Mouse (Mus musculus) 416B (cell line): ENCODE measurements at regions not wholly inside any gene's neighbourhood (a gene's known extent, or its start where the extent isn't known, plus 50 kb on each side); places are given as distances from the start of the nearest gene placed in this dataset.

ENCODE experiments used
- DNase-seq: peaks from one replicate; pipeline ENCODE4 v3.0.0; 2011; ENCODE audit warnings: low read depth

GRCm38 (mm10) chr8:43956500-43956899, 246.7 kb upstream of the Adam34 start:
- no peak for DNase-seq

- no peak for DNase-seq
These were observed 239.6 kb upstream of the Adam34 start for GRCm38 (mm10) chr8:43949224-43950021.

GRCm38 (mm10) chr8:43948807-43949206, 239.0 kb upstream of the Adam34 start:
- no peak for DNase-seq

- DNase-seq = peak; percentile 6
These were observed 221.9 kb upstream of the Adam34 start for GRCm38 (mm10) chr8:43931727-43932126.

DNA sequence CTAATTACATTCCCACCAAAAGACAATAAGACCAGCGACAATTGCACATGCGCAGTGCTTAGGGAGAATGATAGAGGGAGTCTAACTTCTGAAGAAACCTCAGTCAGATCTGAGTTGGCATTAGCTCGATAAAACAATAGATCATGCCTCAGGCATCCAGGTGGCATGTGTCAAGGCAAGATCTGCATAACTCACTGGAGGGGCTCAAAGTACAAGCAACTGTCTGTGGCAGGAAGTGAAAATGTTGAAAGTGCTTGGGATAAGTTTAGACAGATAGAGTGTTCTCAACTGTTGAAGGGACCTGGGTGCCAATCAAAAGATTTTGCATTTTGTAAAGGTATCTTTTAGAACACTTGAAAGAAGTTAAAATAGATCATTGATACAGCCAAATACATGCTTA, 213.1 kb upstream of the Adam34 start:
- DNase-seq = no peak

DNA sequence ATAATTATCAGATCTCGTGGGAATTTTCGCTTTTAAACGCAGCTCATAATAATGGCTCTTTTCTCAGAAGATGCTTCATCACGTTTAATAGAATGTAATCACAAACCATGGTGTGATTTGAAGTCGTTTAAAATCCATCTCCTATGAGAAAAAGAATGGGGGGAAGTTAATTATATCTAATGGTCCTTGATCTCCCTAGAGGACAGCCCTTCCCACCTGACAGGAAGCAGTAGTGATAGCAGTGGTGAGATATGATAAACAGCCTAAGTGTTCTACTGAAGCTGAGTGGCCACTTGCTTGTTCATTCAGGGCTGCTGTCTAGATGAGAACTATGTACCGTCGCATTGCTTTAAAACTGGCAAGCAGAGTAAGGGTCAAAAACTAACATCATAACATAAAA, 211.4 kb upstream of the Adam34 start:
- no peak for DNase-seq

DNA sequence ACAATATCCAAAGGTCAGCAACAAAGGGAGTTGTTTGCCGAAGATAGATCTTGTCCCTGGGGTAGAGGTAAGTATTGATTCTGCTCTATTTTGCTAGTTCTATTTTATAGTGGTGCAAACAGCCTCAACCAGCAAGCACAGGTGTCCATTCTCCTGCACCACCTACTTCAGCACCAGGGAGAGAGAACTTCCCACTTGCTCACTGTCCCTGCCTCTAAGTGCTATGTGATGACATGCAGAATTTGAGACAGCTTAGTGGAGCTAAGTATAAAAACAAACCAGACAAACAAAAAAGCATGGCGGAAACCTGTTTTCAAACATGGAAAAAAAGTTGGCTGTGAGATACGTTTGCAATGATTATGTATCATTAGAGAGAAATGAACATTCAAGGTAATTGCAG, 196.3 kb upstream of the Adam34 start:
- DNase-seq = no peak

- no peak for DNase-seq
These were observed 185.3 kb upstream of the Adam34 start for GRCm38 (mm10) chr8:43895171-43895570.

DNA sequence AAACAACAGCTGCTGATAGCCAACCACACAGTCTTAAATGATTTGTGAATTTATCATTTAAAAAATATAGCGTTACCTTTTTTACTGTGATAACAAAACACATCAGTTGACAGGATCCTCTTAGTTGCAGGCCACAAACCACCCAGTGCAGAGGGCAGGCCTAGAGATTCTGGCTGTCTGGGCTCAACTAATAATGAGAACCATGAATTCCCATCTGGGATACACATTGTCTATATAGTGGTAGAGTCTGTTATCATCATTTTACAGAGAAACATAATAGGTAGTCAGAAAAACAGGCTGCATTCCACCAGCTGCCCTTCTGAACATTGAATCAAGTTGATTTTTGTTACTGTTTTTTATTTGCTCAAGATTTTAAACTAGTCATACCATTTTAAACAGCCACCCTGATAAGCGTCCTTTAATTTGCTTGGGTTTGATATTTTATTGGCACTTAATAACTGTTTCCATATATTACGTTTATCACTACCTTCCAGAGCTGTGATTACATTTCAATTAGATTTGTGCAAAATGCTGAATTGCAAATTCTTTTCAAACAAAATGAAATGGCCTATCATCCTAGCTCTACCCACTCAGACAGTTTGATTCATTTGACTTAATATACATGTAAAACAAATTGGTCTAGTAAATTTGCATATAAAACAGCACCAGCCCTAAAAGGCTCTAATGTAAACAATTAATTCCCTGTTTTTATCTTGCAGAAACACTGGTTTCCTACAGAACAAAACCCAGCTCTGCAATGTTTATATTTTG, 144.2 kb upstream of the Adam34 start:
- no peak for DNase-seq
